Mouse (Mus musculus): Measurements from ENCODE around the gene Trim25.

GRCm38 (mm10) chr11:88988956-88989355 lies 10.2 kb upstream of the Trim25 start:
- TF ChIP-seq POLR2A (IDR thresholded peaks at IDR 0.05; ENCODE audit: low read depth, low read length), result no peak
- no peak for TF ChIP-seq CTCF (IDR thresholded peaks at IDR 0.05; ENCODE audit: borderline replicate concordance, insufficient read depth, low read length)

Data from embryonic fibroblast, embryonic 13.5 days (primary cell).